Mouse (Mus musculus) heart, postnatal 4 days (tissue): ENCODE measurements around the gene Tmod1. TPM values are rescaled to one million over a fixed set of nuclear protein-coding genes. Genes with fewer than 3 reads are reported as not detected.

ENCODE experiments used
- DNase-seq: peaks from one replicate; pipeline ENCODE4 v3.0.0; 2021
- total RNA-seq, 2 experiments: library from RNA; stranded (reverse); gene quantifications; 2 replicates each; pipeline ENCODE4 v1.2.3; 2021

Tmod1 gene
- total RNA-seq, 2 experiments from 2014 or later = 278 to 282 TPM

DNA sequence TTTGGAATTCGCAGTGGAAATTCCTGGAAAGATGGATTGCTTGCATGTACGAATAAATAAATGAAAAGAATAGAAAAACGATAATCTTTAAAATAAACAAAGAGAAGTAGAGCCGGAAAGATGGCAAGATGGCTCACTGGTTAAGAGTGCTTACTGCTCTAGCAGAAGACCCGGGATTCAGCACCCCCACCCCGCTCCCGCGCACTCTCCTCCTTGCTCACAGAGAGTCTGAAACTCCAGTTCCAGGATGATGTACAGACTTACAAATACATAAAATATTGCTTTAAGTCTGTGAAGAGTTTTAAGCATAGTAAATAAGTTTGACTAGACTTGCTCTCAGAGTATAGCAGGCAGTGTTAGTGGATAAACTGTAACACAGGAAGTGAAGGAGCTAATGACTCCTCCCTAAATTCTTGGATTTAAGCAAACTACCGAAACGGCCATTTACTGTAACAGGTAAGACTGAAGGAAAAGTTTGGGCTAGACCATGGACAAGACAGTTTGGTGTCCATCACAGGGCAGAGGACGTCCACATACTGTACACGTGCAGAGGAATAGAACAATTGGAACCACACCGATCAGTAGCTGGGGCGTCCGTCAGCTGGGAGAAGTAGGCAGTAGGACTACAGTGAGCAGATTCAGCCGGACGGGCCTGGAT is 99.0 kb downstream of the Tmod1 start:
- peak; percentile 25 for DNase-seq

DNA sequence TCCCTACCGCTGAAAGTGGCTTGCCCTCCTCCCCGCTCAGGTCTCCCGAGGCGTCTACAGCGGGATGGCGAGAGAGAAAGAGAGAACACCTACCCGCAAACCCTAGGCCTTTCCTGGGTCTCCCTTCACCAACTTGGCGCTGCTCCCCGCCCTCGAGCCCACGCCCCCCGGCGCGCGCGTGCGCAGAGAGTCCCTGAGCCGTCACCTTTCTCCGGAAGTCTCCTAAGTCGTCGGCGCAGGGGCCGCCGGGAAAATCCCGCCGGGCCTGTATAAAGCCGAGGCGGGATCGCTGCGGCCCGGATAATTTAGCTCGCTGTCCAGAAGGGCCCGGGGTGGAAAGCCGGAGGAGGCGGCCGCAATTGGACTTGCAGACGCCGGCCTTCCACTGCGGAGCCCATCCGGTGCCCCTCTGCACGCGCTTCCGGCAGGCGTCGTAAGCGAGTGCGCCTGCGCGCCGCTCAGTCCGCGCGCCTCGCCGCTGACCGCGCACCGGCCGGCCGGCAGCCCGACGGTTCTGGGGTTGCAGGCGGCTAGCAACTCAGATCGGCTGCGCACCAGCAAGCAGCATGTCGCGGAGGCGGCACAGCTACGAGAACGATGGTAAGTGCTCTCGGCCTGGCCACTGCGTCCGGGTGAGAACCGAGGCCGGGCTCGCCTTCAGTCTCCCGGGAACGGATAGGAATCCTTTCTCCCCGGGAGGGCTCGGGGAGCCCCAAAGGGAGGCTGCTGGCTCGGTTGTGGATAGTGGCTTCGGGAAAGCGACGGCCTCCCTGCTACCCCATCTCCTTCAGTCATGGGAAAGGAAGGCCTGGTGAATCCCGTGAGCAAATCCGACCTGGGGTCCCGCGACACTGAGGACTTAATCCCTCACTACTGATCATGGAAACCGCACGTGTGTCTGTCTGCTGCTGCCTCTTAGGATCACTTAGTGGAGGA is 99.8 kb downstream of the Tmod1 start, which contains the start of the genes Ncbp1 and Tstd2:
Ncbp1 (plus strand) TSS at position 327 of the 936 bp plus-strand sequence.
Tstd2 (minus strand) TSS at position 408 of the 936 bp plus-strand sequence.
- peak; percentile 94 for DNase-seq

DNA sequence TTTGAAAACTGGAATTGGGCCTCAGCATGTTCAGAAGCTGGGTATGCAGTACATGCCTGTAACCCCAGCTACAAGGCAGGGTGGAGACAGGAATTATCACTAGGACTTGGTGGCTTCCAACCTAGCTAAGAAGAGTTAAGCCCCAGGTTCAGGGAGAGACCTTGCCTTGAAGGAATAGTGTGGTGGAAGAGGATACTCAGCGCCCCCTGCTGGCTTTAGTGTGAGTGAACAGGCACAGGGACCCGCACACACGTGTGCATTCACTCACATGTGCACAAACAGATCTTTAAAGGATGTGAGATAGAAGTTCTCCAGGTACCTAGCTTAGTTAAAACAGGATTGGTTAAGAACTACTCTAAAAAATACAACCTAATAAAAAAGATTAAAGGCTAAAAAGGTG is 105.6 kb downstream of the Tmod1 start:
- DNase-seq = no peak

DNA sequence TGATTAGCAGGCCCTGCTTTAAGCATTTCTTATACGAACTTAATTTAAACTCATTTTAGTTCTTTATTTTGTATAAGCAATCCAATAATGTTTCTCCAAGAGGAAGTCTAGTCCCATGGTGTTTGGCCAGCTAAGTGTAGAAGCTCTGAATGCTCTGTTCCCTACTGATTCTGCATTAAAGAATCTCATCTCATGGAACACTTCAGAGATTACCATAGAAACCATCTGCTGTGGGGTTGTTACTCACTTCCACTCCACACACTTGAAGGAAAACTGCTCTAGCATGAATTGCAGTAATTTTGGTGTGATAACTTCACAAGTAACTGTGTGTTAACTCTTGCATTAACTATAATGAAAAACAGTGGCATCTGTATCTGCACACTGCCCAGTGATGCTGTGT is 108.1 kb downstream of the Tmod1 start:
- DNase-seq = no peak

DNA sequence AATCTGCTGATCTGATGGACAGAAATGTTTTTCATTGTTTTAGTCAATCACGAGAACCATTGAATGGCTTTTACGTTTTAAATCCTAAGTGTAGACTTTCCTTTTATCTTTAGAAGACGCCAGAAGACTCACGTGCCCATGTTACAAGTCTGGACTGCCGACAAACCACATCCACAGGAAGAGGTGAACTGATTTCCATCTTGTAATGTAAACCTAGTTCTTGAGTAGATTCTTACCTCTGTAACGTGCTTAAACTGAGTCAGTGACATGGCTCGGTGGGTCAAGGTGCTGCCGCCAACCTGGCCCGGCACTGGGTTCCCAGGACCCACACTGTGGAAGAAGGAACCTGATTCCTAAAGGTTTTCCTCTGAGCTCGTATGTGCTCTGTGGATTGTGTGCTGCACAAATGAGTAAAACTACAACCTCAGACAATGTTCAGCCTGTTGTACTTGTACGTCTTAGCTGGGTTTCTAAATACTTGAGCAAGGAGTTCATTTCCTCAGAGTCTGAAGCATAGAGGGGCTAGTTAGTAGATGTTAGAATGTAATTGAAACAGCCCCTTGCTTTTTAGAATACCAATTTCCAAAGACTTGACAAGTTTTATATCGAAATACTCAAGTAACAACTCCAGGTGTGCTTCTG is 113.3 kb downstream of the Tmod1 start:
- no peak for DNase-seq

DNA sequence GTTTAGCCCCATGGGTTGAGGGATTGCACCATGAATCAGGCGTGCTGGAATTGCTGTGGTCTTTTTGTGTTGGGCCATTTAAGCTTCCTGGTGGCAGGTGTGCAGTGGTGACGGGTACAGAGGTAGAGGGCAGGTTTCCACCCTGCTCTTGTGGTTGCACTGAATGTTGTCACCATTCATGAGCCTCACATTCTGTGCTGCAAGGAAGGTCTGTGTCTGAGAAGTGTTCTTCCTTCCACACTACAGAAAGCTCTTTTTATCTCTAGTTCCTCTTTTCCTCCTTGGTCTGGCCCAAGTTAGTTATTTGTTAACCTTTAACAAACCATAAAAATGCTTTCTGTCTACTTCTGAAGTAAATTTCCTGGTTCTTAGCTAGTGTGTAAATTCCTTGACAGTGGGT is 125.3 kb downstream of the Tmod1 start:
- DNase-seq = no peak

Other genes starting within 250 kb of the Tmod1 start
- gene Aldh1b1, start 239.9 kb upstream of the Tmod1 start, total RNA-seq = 10 to 100 TPM; 84.2 to 91.4 TPM
- gene Igfbpl1, start 212.0 kb upstream of the Tmod1 start, total RNA-seq = 1 to 10 TPM; 7.3 to 7.5 TPM
- under 1 TPM in 1 of 2 experiments, not detected in 1; 0.02 TPM for gene Stra6l, start 190.3 kb upstream of the Tmod1 start, total RNA-seq
- under 1 TPM; 0.05 to 0.09 TPM for gene Ccdc180, start 148.6 kb upstream of the Tmod1 start, total RNA-seq
- 10 to 100 TPM; 16.9 to 19.4 TPM for gene Tdrd7, start 73.6 kb upstream of the Tmod1 start, total RNA-seq
- gene Ncbp1, start 99.7 kb downstream of the Tmod1 start, total RNA-seq = 10 to 100 TPM; 35.5 to 36.9 TPM
- gene Tstd2, start 99.8 kb downstream of the Tmod1 start, total RNA-seq = 10 to 100 TPM; 19.3 to 20.3 TPM
- 10 to 100 TPM; 10.2 to 11.9 TPM for gene Xpa, start 157.4 kb downstream of the Tmod1 start, total RNA-seq